Mouse (Mus musculus) olfactory bulb, adult 2 months (tissue): ENCODE measurements at regions not wholly inside any gene's neighbourhood (a gene's known extent, or its start where the extent isn't known, plus 50 kb on each side); places are given as distances from the start of the nearest gene placed in this dataset.
A peak's percentile ranks its signal among the peaks of the same experiment; 100 is the strongest.

ENCODE experiments used
- H3K27ac ChIP-seq: fragments of 200-500 bp; 2 replicates; pipeline ENCODE4 v1.5.1; 2012; ENCODE audit warnings: low read depth, low read length; ENCODE audit not compliant: insufficient read depth
- H3K4me1 ChIP-seq: fragments of 200-500 bp; 2 replicates; pipeline ENCODE4 v1.6.1; 2012; ENCODE audit warnings: low read length; ENCODE audit not compliant: control insufficient read depth, insufficient read depth
- H3K4me3 ChIP-seq: fragments of 200-500 bp; 2 replicates; pipeline ENCODE4 v1.5.1; 2012; ENCODE audit warnings: mild to moderate bottlenecking, low read depth, low read length, moderate library complexity; ENCODE audit not compliant: insufficient read depth
- CTCF ChIP-seq: fragments of 200-500 bp; IDR thresholded peaks from 2 replicates; pipeline ENCODE4 v1.5.1; 2012; ENCODE audit warnings: low read depth, mild to moderate bottlenecking, low read length, moderate library complexity; ENCODE audit not compliant: insufficient read depth
- POLR2A ChIP-seq: fragments of 200-500 bp; IDR thresholded peaks from 2 replicates; pipeline ENCODE4 v1.6.1; 2012; ENCODE audit warnings: mild to moderate bottlenecking, low read depth, low read length, moderate library complexity; ENCODE audit not compliant: insufficient read depth
- WGBS: fragments of 180-500 bp; shearing (Covaris S2); methylation state at CpG from one replicate; pipeline ENCODE4 v1.1.7; 2018; 5-methylcytosine and 5-hydroxymethylcytosine counted together

- 48% methylated on average over 6 of the region's 6 CpGs for WGBS
- Histone ChIP-seq H3K4me1 (peaks cover 2% of the 10 kb centered on the region; the same call in 1 of the 2 replicates), H3K27ac (0 out of 2 replicates have a peak overlapping the region, but pooled peaks have one; percentile 26), H3K4me3 (no peak overlapping the region)
- TF ChIP-seq POLR2A, result no peak
- no peak for TF ChIP-seq CTCF
Measured at GRCm38 (mm10) chr6:111844321-111844835, 429.2 kb upstream of the Lmcd1 start.

GRCm38 (mm10) chr6:111866101-111866598 is 407.4 kb upstream of the Lmcd1 start:
- Histone ChIP-seq H3K27ac (0 out of 2 replicates have a peak overlapping the region, but pooled peaks have one; percentile 4), H3K4me1 (peaks cover 2% of the 10 kb centered on the region; the same call in 1 of the 2 replicates), H3K4me3 (no peak overlapping the region)
- 41% methylated on average over 3 of the region's 3 CpGs for WGBS
- TF ChIP-seq CTCF (no peak), POLR2A (no peak)

- no peak overlapping the region for H3K27ac ChIP-seq
- no peak for TF ChIP-seq CTCF
- TF ChIP-seq POLR2A, result no peak
- no peak overlapping the region for H3K4me3 ChIP-seq
- H3K4me1 ChIP-seq, result no peaks in the 10 kb centered on the region
- WGBS, result 94% methylated on average over 1 of the region's 1 CpGs
Measured at GRCm38 (mm10) chr6:111882557-111882956, 391.0 kb upstream of the Lmcd1 start.

- Histone ChIP-seq H3K27ac (no peak overlapping the region), H3K4me3 (no peak overlapping the region), H3K4me1 (no peaks in the 10 kb centered on the region)
- TF ChIP-seq POLR2A (no peak), CTCF (no peak)
- 72% methylated on average over 1 of the region's 1 CpGs for WGBS
Measured at GRCm38 (mm10) chr6:111883946-111884345, 389.6 kb upstream of the Lmcd1 start.

GRCm38 (mm10) chr6:111911997-111912396 is 361.6 kb upstream of the Lmcd1 start:
- WGBS, result 62% methylated on average over 2 of the region's 2 CpGs
- Histone ChIP-seq H3K27ac (no peak overlapping the region), H3K4me1 (no peaks in the 10 kb centered on the region), H3K4me3 (no peak overlapping the region)
- TF ChIP-seq POLR2A (no peak), CTCF (no peak)

- no peak overlapping the region for H3K4me3 ChIP-seq
- no peak for TF ChIP-seq POLR2A
- no peak for TF ChIP-seq CTCF
- no peak overlapping the region for H3K27ac ChIP-seq
- no peaks in the 10 kb centered on the region for H3K4me1 ChIP-seq
- 75% methylated on average over 11 of the region's 11 CpGs for WGBS
Measured at GRCm38 (mm10) chr6:111913771-111914405, 359.7 kb upstream of the Lmcd1 start.

GRCm38 (mm10) chr6:111917248-111917721 is 356.3 kb upstream of the Lmcd1 start:
- no peaks in the 10 kb centered on the region for H3K4me1 ChIP-seq
- no peak overlapping the region for H3K4me3 ChIP-seq
- no peak overlapping the region for H3K27ac ChIP-seq
- no peak for TF ChIP-seq POLR2A
- TF ChIP-seq CTCF, result no peak
- WGBS, result 79% methylated on average over 6 of the region's 6 CpGs

GRCm38 (mm10) chr6:111917868-111918597 is 355.5 kb upstream of the Lmcd1 start:
- TF ChIP-seq POLR2A (no peak), CTCF (no peak)
- H3K27ac ChIP-seq, result no peak overlapping the region
- H3K4me3 ChIP-seq, result no peak overlapping the region
- WGBS, result 92% methylated on average over 3 of the region's 3 CpGs
- no peaks in the 10 kb centered on the region for H3K4me1 ChIP-seq

- H3K27ac ChIP-seq, result no peak overlapping the region
- no peaks in the 10 kb centered on the region for H3K4me1 ChIP-seq
- no peak overlapping the region for H3K4me3 ChIP-seq
- TF ChIP-seq CTCF (no peak), POLR2A (no peak)
- WGBS, result 45% methylated on average over 2 of the region's 2 CpGs
Measured at GRCm38 (mm10) chr6:111932596-111932995, 341.0 kb upstream of the Lmcd1 start.
